Mouse (Mus musculus) thymus, postnatal 4 days (tissue): ENCODE results near the gene Abcb10.
"Not testable (repeated sequence)": the region's sequence is repeated elsewhere in the genome, so short reads cannot be mapped to it uniquely, and the experiment has no call there.

Experiments used
- DNase-seq: peaks from one replicate; pipeline ENCODE4 v3.0.0; 2021

The Abcb10 gene

DNA sequence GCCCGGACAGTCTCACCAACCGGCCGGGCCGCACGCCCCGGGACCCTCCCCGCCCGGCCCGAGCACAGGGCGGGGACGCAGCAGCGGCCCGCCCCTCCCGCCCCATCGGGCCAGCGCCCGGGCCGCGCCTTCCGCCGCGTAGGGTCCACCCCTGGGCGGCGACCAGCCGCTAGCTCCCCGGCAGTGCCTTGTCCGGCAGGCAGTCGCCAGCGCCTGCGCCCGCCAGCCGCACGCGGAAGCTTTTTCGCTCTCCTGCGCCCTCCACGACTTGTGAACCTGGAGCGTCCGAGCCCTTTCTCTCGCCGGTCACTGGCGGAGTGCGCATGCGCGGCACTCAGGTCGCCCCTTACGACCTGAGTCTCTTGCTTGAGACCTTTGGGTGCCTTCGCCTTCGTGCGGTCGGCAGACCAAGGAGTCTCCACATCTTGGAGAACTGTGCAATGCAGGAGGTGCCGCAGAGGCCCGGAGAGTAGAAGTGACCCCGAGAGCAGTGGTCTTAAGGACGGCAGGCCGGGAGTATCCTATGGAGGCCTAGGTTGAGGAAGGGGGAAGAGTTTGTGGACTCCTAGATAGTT is at the start of gene Abcb10:
Gene Abcb10, minus strand, starts transcription at position 297 of the 575 bp plus-strand sequence.
- peak; percentile 76 for DNase-seq

DNA sequence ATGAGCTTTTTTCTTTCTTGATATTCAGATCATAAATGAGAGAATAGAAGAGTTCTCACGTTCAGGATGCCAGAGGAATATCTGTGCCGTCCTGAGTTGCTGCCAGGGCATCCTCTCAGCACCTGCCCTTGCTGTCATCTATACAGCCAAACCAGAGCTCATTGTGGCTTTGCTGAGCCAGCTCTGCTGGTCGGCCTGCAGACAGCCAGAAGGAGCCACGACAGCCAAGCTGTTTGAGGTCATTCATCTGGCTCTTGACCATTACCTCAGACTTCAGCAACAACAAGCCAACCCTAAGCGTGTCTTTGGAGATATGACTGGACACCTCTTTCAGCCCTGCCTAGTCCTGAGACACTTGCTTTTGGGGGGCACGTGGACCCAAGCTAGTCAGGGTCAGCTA is 44.9 kb upstream of the Abcb10 start:
- DNase-seq = no peak

DNA sequence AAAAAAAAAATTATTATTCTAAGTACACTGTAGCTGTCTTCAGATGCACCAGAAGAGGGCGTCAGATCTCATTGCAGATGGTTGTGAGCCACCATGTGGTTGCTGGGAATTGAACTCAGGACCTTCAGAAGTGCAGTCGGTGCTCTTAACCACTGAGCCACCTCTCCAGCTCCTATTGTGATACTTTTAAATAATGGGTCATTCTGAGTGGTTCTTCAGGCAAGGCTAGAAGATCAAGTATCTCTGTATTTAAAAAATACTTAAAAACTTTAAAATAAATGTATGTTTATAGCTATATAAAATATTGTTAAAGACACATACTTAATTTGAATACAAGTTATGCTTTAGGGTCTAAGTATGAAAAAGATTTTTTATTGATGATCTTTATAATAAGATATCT is 43.3 kb upstream of the Abcb10 start:
- DNase-seq = not testable (repeated sequence)

DNA sequence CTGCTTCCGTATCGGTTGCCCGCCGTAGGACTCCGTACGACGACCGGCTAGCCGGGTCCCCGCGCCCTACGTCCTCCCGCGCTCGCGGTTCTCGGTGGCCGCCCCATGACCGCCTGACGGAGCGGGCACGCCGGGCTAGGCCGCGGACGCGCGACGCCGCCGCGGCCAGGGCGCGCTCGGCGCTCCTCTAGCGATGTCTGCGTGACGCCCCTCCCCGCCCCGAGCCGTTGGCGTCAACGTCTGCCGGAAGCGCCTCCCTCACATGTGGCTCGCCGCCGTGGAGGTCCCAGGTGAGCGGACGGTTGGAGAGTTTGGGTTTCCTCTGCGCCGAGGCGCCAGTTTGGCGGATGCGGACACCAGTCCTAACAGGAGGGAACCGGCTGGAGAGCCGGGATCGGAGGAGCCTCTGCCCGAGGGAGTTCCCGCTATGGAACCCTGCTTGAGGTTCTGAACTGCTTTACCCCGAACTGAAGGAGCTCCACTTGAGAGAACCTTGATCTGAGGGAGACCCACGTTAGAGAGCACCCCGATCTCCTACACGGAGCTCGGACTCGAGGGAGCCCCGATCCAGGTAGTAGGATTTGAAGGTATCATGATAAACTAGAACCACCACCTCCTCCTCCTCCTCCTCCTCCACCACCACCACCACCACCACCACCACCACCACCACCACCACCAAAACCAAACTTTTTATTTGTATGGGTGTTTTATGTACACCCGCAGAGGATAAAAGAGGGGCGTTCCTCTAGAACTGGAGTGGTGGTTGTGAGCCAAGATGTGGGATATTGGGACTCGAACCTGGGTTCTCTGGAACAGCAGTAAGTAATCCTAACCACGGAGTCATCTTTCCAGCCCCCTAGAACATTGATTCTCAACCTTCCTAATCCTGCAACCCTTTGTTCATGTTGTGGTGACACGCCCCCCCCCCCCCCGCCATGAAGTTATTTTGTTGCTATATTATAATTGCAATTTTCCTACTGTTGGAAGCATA is 38.6 kb upstream of the Abcb10 start, which contains the start of the genes Taf5l and Urb2:
Gene Taf5l, minus strand, starts transcription at position 161 of the 991 bp plus-strand sequence.
Gene Urb2, plus strand, starts transcription at position 272 of the 991 bp plus-strand sequence.
- peak; percentile 97 for DNase-seq

DNA sequence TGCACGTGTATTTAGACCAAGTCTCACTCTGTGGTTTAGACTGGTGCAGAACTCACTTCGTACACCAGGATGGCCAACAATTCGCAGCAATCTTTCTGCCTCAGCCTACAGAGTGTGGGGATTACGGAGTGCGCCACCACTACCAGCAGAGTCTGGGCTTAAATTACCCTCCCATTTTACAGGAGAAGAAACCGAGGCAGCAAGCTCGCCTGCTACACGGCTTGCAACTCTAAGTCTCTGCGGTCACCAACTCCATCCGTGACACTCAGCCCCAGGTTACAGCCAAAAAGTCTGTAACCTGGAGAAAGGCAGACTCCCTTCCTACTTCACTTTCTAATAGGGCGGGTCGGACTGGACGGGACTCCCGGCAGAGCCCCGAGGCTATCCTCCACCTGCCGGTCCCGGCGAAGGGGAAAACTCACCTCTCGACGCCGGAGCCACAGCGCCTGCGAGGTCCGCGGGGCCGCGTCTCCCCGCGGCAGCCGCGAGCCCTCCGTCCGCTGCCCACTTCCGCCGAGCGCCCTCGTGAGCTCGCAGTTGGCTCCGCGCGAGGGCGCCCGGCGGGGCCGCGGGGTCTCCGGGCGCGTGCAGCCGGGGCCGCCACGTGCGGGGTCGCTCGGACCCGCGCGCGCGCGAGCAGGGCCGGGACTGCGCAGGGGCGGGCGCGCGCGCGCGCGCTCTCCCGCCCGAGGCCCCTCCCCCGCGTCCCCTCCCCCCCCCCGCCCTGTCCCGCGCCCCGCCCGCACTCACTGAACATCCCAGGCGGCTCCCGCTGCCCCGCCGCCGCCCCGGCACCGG is 37.7 kb upstream of the Abcb10 start:
- DNase-seq = peak; percentile 82

DNA sequence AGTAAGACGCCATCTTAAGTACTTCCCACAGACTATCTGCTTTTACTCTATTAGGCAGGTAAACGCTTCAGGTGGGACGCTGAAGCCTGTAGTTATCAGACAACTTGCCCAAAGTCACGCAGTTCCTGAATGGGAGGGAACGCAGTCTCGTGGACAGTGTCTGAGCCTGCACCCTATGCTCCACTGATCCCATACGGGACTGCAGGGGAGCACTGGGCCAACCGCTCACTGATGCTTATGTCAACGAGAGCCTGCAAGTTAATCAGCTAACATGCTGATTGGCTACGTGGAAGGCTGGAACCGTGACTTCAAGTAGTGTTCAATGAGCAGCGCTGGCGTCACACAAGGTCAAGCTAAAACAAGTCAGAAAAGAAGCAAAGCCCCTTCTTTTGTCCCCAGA is 36.9 kb upstream of the Abcb10 start:
- DNase-seq = peak; percentile 23

DNA sequence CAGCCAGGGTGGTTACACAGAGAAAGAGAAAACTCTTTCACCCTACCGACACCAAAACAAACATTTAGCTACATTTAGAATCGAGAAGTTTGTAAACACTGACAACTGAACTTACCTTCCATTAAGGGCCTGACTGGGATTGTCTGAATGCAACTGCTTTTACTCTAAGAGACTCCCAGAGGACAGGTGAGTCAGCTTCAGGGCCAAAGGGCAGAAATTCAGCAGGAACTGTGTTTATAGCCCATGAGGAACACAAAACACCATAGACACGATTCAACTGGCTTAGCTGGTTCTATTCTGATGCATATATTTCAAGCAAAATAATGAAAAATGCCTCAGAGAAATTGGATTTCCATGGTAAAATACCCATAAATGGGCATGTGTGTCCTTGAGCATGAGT is 31.8 kb upstream of the Abcb10 start:
- no peak for DNase-seq

DNA sequence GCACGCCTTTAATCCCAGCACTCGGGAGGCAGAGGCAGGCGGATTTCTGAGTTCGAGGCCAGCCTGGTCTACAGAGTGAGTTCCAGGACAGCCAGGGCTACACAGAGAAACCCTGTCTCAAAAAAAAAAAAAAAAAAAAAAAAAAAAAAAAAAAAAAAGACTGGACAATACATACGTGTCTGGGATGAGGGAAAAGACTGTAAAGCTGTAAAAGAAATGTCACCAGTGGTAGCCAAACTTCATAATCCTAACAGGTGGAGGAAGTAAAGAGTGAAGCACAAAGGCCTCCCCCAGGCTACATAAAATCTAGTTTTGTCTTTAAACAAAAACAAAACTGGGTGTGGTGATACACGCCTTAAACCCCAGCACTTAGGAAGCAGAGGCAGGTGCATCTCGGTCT is 31.4 kb upstream of the Abcb10 start:
- not testable (repeated sequence) for DNase-seq

DNA sequence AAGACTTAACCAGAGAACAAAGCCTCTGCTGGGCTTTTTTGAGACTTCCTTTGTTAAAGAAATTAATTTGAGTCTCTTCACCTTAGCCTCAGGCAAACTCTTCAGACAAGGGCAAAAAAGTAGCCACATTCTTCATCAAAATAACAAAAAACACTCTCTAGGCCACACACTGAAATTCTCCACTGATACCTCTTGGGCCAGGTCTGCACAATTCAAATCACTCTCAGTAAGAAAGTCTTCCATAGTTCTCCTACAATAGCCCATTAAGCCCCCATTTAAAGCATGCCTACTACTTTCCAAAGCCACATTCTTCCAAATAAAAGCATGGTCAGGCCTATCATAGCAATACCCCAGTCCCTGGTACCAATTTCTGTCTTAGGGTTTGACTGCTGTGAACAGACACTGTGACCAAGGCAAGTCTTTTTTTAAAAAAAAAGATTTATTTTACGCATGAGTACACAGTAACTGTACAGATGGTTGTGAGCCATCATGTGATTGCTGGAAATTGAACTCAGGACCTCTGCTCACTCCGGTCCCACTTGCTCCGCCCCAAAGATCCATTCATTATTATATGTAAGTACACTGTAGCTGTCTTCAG is 29.2 kb upstream of the Abcb10 start:
- no peak for DNase-seq

DNA sequence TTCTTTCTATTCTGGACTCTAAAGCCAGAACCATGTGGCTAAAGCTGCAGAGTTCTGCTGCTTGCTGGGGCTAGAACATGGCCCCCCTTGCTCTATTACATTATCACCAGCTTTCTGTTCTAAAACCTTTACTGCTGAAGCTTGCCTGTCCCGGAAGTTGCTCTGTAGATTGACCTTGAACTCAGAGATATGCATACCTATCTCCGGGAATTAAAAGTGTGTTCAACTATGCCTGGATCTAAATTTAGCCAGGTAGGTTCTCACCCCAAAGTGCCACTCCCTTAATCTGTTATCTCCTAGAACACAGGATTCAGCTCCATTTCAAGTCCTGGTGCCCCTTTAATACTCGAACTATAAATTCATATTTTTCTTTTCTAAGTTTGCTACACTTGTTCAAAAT is 28.7 kb upstream of the Abcb10 start:
- DNase-seq = no peak

DNA sequence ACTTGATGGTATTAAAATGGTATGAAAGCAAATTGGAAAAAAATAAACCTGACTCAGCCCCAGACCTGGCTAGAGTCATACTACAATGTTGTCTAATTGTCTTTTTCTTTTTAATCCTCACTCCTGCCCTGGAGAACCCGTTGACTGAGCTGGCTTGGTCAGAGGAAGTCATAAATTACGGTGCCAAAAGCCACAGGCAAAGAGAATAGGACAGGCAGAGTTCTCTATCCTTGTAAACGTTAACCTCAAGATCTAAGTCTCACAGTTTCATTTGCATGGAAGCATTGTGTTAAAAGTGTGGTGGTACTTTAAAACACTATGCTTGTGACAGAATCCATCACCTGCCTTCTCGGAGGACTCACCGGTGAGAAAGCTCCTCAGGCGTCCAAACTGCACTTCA is 24.9 kb upstream of the Abcb10 start:
- DNase-seq = no peak

DNA sequence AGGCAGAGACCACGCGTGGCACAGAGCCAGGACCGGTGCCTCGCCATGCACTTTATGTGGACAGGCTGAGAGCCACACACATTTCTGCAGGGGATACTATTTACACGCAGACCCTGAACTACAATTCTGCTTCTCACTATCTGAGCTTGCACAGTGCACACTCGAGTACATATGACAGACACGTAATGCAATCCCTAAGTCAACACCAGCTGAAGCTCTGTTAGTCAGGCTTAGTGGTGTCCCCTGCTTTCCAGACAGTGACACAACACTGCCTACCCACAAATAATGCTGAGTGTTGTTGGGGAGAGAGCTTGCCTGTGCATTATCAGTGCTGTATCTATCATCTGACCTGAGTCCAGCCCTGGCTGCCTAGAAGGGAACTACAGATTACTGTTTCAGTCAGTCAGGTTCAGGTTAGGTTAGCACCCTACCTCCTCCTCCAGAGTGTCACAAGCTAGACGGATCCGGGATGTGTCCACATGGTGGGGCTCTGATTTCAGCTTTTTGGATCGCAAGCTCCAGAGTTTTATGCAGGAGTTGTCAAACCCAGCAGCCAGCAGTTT is 19.7 kb upstream of the Abcb10 start:
- no peak for DNase-seq

DNA sequence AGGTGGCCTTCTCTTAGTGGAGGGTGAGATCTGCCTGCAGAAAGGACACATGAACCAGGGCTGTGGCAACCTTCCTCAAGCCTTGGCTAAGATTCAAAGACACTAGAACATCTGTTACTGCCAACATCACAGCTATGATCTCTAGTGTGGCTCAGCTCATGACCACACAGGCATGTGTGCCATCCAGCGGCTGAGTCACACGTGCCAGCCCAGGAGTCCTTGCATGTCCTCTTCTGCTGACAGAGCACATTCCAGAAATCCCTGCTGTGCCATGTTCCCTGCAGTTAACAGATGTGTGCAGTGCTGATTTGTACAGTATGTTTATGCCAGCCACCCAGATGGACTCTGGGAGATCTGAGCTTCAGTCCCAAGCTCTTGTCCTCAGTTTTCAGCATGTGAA is 16.6 kb upstream of the Abcb10 start:
- no peak for DNase-seq

DNA sequence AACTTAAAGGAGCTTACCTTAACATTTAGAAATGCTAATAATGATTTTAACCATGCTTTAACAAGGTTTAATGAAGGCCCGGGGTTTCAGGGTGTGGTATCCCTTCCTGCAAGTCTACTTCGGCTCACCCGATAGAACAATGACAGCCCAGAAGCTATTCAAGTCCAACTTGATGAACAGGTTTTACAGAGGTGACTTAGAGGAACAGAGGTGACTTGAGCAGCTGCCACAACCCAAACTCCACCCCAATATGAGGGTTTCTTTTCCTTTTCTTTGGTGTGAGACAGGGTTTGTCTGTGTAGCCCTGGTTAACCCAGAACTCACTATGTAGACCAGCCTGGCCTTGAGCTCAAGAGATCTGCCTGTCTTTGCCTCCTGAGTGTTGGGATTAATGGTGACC is 11.1 kb upstream of the Abcb10 start:
- DNase-seq = no peak

DNA sequence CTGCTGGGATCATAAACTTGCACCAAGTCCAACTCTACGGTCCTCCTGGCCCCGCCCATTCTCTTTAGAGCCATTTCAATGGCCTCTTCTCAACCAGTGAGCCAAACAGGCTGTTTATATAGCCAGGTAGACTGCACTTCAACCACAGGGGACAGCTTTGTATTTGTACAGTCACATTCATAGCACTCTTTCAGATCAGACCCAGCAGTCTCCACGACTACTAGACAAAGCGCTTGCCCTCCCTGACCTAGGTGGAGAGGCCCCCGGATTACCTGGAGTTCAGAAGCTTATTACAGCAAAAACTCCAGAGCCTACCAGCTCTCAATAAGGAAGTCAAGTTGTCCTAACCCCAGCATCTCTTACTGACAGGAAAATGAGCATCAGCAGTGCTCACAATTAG is 10.7 kb upstream of the Abcb10 start:
- no peak for DNase-seq

DNA sequence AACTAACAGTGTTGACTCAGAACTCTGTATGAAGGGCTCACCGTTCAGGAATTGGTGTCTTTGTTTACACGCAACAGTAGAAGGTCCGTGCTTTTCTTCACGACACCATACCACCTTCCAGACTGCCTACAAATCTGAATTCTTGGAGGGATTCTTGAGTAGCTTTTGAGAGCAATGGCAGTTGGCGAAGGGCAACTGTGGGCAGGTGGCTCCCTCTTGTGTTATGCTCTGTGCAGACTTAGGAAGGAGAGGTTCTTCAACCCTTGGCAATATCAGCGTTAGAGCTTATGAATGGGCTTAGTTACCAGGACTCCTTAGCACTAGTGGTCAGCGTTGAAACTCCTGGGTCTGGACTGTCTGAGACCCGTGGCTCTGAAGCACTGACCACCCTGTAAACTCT is 9.7 kb upstream of the Abcb10 start:
- DNase-seq = peak; percentile 33

DNA sequence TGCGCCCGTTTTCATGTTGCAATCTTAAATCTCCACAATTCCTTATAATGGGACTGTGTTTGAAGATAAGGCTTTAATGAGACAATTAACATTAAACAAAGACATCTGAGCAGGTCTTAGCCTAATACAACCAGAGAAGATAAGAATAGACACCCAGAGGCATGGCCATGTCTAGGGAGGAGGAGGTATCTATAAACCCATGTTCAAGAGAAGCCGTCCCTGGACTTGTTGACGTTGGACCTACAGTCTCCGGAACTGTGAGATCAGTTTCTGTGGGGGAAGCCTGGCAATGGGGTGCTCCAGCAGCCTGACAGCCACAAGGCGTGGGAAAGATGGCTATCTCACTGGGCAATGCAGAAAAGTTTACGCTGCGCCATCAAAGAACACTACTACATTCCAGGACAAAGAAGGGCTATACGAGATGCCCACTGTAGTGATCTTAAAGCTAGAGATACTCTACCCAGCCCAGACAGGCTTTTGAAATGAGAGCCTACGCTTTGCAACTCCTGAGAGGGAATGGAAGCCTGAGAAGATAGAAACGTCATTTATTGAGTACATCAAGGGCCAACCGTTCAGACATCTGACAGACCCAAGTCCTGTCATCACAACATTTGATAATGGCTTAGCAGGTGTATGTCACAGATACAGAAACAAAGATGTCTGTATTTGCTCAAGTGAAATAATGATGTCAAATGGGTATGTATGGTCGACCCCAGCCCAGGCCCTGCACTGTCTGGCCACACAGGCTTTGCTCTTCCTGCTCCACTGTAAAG is 7.5 kb upstream of the Abcb10 start:
- no peak for DNase-seq

DNA sequence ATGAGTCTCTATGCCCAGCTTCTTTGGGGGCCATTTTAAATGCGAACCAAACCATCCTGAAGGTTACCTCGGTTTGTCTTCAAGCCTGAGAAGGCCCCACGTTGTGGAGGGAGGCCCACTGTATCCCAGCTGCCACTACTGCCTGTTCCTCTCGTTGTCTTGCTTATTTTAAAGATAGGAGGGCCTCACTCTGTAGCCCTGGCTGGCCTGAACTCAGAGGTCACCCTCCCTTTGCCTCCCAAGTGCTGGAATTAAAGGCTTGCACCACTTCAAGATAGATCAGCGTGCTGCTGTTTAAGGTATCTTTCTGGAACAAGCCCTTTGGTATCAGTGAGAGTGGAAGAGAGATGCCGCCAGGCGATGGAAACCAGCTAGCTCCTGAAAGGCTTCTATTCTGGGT is 6.2 kb upstream of the Abcb10 start:
- DNase-seq = no peak

DNA sequence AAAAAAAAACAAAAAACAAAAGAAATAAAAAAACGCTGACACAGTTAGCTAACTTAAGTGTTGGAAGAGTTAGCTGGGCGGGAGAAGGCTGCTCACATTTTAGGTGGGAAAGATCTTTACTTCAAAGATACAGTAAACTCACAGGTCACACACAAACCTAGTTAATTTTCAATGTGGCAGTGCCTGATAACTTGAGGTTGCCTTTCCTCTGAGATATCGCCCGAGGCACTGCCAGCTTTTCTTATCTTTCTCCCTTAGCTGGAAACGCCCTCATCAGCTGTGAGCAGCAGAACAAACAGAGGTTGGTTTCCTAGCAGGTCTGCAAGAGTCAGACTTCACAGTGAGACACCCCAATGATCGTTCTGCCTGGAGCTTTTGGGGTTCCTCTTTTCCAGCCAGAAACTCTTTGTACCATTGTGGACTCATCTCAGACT is 5.7 kb upstream of the Abcb10 start:
- DNase-seq = no peak

DNA sequence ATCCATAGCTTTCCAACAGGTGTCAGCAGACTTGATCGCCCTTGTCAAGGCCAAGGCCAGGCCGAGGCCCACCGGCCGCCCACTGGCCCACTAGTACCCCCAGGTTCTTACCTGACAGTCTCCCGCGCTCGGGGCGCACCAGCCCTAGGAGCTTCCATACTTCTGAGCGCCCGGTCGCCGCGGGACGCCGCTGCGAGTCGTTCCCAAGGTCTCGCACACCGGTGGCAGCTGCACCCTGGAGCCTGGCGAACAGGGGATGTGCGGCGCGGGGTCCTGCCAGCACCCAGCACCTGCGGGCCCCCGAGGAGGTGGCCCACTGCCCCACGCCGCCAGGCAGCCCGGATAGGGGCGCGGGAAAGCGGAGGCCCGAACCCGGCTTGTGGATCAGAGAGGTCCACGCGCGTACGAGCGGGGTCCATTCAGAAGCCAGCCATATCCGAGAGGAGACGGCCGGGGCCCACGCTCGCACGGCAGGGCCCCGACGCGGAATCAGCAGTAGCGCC is 580 bp downstream of the Abcb10 start:
- DNase-seq = peak; percentile 61

DNA sequence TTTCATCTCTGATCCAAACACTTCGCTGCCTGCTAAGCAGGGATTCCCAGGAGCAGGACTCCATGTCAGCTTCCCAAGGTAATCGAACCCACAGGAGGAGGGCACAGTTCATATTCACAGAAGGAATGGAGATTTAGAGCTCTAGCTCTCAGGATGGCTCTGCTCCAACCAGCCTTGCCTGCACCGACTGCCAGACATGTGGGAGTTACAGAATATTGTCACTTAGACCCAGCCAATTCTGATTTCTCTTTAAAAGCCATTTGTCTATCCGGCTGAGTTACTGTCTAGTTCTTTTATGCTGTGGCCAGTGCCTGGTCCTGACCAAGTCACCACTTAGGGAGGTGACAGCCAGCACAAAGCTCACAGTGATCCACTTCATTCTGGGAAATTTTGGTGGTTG is 1.2 kb downstream of the Abcb10 start:
- no peak for DNase-seq

DNA sequence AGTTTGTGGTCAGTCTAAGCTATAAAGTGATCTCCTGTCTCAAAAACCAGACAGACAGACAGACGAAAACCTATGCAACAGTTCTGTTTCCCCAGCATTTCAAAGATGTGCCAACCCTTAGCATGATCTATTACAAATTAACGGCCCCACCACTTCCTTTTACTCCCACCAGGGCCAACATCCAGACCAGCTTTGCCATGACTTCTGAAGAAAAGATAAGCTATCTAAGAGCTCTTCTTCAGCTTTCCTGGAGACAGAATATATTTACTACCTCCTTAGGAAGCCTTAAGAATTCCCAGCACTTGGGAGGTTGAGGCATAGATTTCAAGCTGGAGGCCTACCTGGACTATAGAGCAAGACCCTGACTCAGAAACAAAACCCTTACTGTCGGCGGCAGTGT is 2.7 kb downstream of the Abcb10 start:
- DNase-seq = no peak
